Comparison of ENCODE assay signal across 16 mouse cellular contexts in the genomic region with DNA sequence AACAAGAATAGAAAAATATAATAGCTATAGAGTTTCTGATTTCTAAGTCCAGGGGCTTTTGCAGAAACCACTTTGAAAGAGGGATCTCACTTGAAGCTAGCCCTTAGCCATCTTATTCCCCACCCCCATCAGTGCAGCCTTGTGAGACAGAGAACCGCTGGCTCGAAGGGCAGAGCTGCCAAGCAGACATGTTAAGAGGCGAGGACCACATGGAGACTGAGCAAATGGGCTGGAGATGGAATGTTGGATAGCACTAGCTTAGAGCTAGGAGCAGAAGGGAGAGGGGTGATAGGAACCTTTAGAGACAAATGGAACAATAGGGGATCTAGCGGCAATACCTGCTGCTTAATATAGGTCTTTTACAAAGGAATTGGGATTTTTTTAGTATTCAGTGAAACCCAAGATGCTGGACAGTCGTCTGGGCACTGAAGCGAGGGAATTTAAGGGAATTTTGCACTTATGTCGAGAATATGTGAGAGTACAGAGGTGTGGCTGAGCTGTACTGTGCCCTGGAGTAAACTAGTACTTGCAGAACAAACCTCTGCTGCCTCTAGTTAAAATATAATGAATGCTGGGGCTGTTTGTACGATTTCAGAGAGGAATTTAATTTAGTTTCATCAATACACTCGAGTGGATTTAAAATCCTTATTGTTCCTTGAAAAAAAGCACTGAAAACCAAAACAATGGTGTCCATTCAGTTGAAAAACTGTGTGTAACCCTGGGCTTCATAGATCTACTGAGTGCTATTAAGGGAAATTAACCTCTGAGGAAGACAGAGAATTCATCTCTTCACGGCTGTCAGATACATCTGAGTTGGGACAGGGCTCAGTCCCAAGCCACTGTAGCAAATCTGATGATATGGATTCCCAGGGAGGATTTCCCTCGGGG.
DNase-seq lines count a peak whose midpoint lies in the region; ATAC-seq and TF ChIP-seq lines count a peak whose summit lies in the region.
"Had no signal": no experiment of that assay in that cellular context is flagged by ENCODE, and none has a peak within 500 bp of the region (broad histone marks: within the 10 kb centered on the region; RNA-seq: fewer than 3 reads in every experiment).

No protein-coding gene starts in this region.

- DNase-seq in kidney, adult 2 months: peak; percentile 42
- DNase-seq in brain, embryonic 14.5 days (ENCODE audit: low read depth): peak; percentile 42
- peak; percentile 17 for DNase-seq in embryonic facial prominence, embryonic 10.5 days (ENCODE audit: low spot score)
- DNase-seq in hindbrain, embryonic 14.5 days (ENCODE audit: low spot score): no peak
- DNase-seq in thymus, postnatal 4 days: no peak
- no peak for DNase-seq in lung, postnatal 0 days (ENCODE audit: low spot score)
- DNase-seq in layer of hippocampus, adult 8-10 months (ENCODE audit: low spot score in 2 of 2): no peak
- DNase-seq: adrenal gland, adult 2 months; cerebellum, adult 9-11 months; heart, adult 18-20 months; heart, postnatal 10 days; layer of hippocampus, adult 9-11 months; liver, embryonic 13.5 days; lung, postnatal 14 days had no signal

- no peak for ATAC-seq in kidney, embryonic 14.5 days (ENCODE audit: low FRiP score, low TSS enrichment)
- 0 out of 2 replicates have a peak, but pooled peaks have one; percentile 36 for ATAC-seq in hindbrain, embryonic 14.5 days (ENCODE audit: low FRiP score)
- ATAC-seq in lung, postnatal 0 days: no peak

- no peaks in the 10 kb centered on the region for H3K27me3 ChIP-seq in kidney, adult 2 months (replicated peaks; ENCODE audit: control insufficient read depth, insufficient read depth, low read length)
- no peaks in the 10 kb centered on the region for H3K27me3 ChIP-seq in kidney, embryonic 14.5 days (ENCODE audit: control insufficient read depth, insufficient read depth, low read length)
- no peaks in the 10 kb centered on the region for H3K27me3 ChIP-seq in embryonic facial prominence, embryonic 10.5 days (replicated peaks; ENCODE audit: low read depth, poor library complexity, severe bottlenecking)
- H3K27me3 ChIP-seq in hindbrain, embryonic 14.5 days (ENCODE audit: control insufficient read depth, insufficient read depth, low read length): no peaks in the 10 kb centered on the region
- H3K27me3 ChIP-seq in lung, postnatal 0 days (replicated peaks; ENCODE audit: insufficient read depth, low read length): no peaks in the 10 kb centered on the region
- H3K27me3 ChIP-seq: intestine, embryonic 15.5 days; liver, embryonic 13.5 days had no signal

- 50% methylated on average over 11 of the region's 11 CpGs for WGBS in kidney, adult 2 months
- 59% methylated on average over 11 of the region's 11 CpGs for WGBS in kidney, embryonic 14.5 days
- 41% methylated on average over 11 of the region's 11 CpGs for WGBS in embryonic facial prominence, embryonic 10.5 days
- WGBS in hindbrain, embryonic 14.5 days: 35% methylated on average over 11 of the region's 11 CpGs
- WGBS in lung, postnatal 0 days: 54% methylated on average over 11 of the region's 11 CpGs

- no peaks in the 10 kb centered on the region for H3K36me3 ChIP-seq in kidney, adult 2 months (ENCODE audit: control insufficient read depth, insufficient read depth, low read length)
- H3K36me3 ChIP-seq in kidney, embryonic 14.5 days (ENCODE audit: control insufficient read depth, insufficient read depth, low read length): no peaks in the 10 kb centered on the region
- peaks cover 8% of the 10 kb centered on the region; the same call in 1 of the 2 replicates for H3K36me3 ChIP-seq in embryonic facial prominence, embryonic 10.5 days (replicated peaks)
- no peaks in the 10 kb centered on the region for H3K36me3 ChIP-seq in hindbrain, embryonic 14.5 days (replicated peaks; ENCODE audit: control insufficient read depth, insufficient read depth)
- no peaks in the 10 kb centered on the region for H3K36me3 ChIP-seq in lung, postnatal 0 days (ENCODE audit: insufficient read depth, low read length)
- H3K36me3 ChIP-seq: intestine, embryonic 15.5 days; liver, embryonic 13.5 days had no signal

- no peak for TF ChIP-seq CTCF in kidney, adult 2 months (conservative IDR thresholded peaks at IDR 0.05; ENCODE audit: insufficient read depth, insufficient read length, low read depth, low read length)
- TF ChIP-seq CTCF in brain, embryonic 14.5 days (IDR thresholded peaks at IDR 0.05; ENCODE audit: borderline replicate concordance, extremely low read depth, insufficient read depth, insufficient read length): no peak
- no peak for TF ChIP-seq CTCF in lung, postnatal 0 days (IDR thresholded peaks at IDR 0.05)

- no peak overlapping the region for H3K4me2 ChIP-seq in kidney, embryonic 14.5 days (replicated peaks; ENCODE audit: low read depth, low read length)
- H3K4me2 ChIP-seq in hindbrain, embryonic 14.5 days (replicated peaks): no peak overlapping the region
- no peak overlapping the region for H3K4me2 ChIP-seq in lung, postnatal 0 days (replicated peaks; ENCODE audit: low read depth, low read length)
- H3K4me2 ChIP-seq: intestine, embryonic 15.5 days; liver, embryonic 13.5 days had no signal

- H3K9ac ChIP-seq in kidney, embryonic 14.5 days (ENCODE audit: low read depth, low read length): no peak overlapping the region
- H3K9ac ChIP-seq in hindbrain, embryonic 14.5 days: no peak overlapping the region
- H3K9ac ChIP-seq in lung, postnatal 0 days (replicated peaks; ENCODE audit: low read depth): no peak overlapping the region
- H3K9ac ChIP-seq: intestine, embryonic 15.5 days; liver, embryonic 13.5 days had no signal

- no peak overlapping the region for H3K4me3 ChIP-seq in kidney, adult 2 months (ENCODE audit: insufficient read depth, low read depth, low read length)
- no peak overlapping the region for H3K4me3 ChIP-seq in kidney, embryonic 14.5 days (ENCODE audit: low read length)
- H3K4me3 ChIP-seq in embryonic facial prominence, embryonic 10.5 days: no peak overlapping the region
- no peak overlapping the region for H3K4me3 ChIP-seq in hindbrain, embryonic 14.5 days (replicated peaks; ENCODE audit: low read length)
- no peak overlapping the region for H3K4me3 ChIP-seq in lung, postnatal 0 days (ENCODE audit: low read depth, low read length)
- H3K4me3 ChIP-seq: intestine, embryonic 15.5 days; liver, embryonic 13.5 days had no signal

- no peak overlapping the region for H3K27ac ChIP-seq in kidney, adult 2 months (ENCODE audit: insufficient read depth, low read depth, low read length)
- no peak overlapping the region for H3K27ac ChIP-seq in kidney, embryonic 14.5 days (ENCODE audit: low read depth, low read length)
- H3K27ac ChIP-seq in embryonic facial prominence, embryonic 10.5 days (replicated peaks): no peak overlapping the region
- 0 out of 2 replicates have a peak overlapping the region, but pooled peaks have one; percentile 10 for H3K27ac ChIP-seq in hindbrain, embryonic 14.5 days
- no peak overlapping the region for H3K27ac ChIP-seq in lung, postnatal 0 days (ENCODE audit: low read length)
- H3K27ac ChIP-seq: intestine, embryonic 15.5 days; liver, embryonic 13.5 days had no signal

- TF ChIP-seq EP300 in lung, postnatal 0 days (IDR thresholded peaks at IDR 0.05): no peak

- no peaks in the 10 kb centered on the region; the same call in 1 of the 2 replicates for H3K4me1 ChIP-seq in kidney, adult 2 months (ENCODE audit: control insufficient read depth, insufficient read depth, low read length)
- 0 out of 2 replicates have a peak, but pooled peaks cover 4% of the 10 kb centered on the region for H3K4me1 ChIP-seq in kidney, embryonic 14.5 days (ENCODE audit: control insufficient read depth, insufficient read depth, low read length)
- H3K4me1 ChIP-seq in embryonic facial prominence, embryonic 10.5 days: peaks cover 22% of the 10 kb centered on the region
- peaks cover 25% of the 10 kb centered on the region for H3K4me1 ChIP-seq in hindbrain, embryonic 14.5 days (replicated peaks; ENCODE audit: control insufficient read depth, insufficient read depth, low read length)
- H3K4me1 ChIP-seq in lung, postnatal 0 days (ENCODE audit: insufficient read depth, low read depth, low read length): no peaks in the 10 kb centered on the region
- H3K4me1 ChIP-seq: intestine, embryonic 15.5 days; liver, embryonic 13.5 days had no signal

- TF ChIP-seq POLR2A in kidney, adult 2 months (IDR thresholded peaks at IDR 0.05; ENCODE audit: low read depth, low read length): no peak
- no peak for TF ChIP-seq POLR2A in brain, embryonic 14.5 days (IDR thresholded peaks at IDR 0.05; ENCODE audit: borderline replicate concordance, extremely low read depth, insufficient read depth, insufficient read length, poor library complexity, severe bottlenecking)

- H3K9me3 ChIP-seq in kidney, embryonic 14.5 days (ENCODE audit: control insufficient read depth, low read length): no peaks in the 10 kb centered on the region
- H3K9me3 ChIP-seq in embryonic facial prominence, embryonic 10.5 days: no peaks in the 10 kb centered on the region
- no peaks in the 10 kb centered on the region for H3K9me3 ChIP-seq in hindbrain, embryonic 14.5 days (ENCODE audit: control insufficient read depth, low read length)
- no peaks in the 10 kb centered on the region for H3K9me3 ChIP-seq in lung, postnatal 0 days (ENCODE audit: low read length)
- H3K9me3 ChIP-seq: intestine, embryonic 15.5 days; liver, embryonic 13.5 days had no signal

Comparison
In these comparisons a context has a peak if more than half of its experiments do, and no peak if none do; other contexts are left out.
1. DNase-seq: peak in kidney, adult 2 months (single experiment), brain, embryonic 14.5 days (single experiment) and embryonic facial prominence, embryonic 10.5 days (single experiment); none in hindbrain, embryonic 14.5 days (single experiment), thymus, postnatal 4 days (single experiment), lung, postnatal 0 days (single experiment) and layer of hippocampus, adult 8-10 months (0 of 2).